Mouse (Mus musculus) olfactory bulb, adult 2 months (tissue): ENCODE data around the gene Serpina1b.

ENCODE experiments used
- CTCF ChIP-seq: fragments of 200-500 bp; IDR thresholded peaks from 2 replicates; pipeline ENCODE4 v1.5.1; 2012; ENCODE audit warnings: low read depth, mild to moderate bottlenecking, low read length, moderate library complexity; ENCODE audit not compliant: insufficient read depth
- POLR2A ChIP-seq: fragments of 200-500 bp; IDR thresholded peaks from 2 replicates; pipeline ENCODE4 v1.6.1; 2012; ENCODE audit warnings: mild to moderate bottlenecking, low read depth, low read length, moderate library complexity; ENCODE audit not compliant: insufficient read depth

DNA sequence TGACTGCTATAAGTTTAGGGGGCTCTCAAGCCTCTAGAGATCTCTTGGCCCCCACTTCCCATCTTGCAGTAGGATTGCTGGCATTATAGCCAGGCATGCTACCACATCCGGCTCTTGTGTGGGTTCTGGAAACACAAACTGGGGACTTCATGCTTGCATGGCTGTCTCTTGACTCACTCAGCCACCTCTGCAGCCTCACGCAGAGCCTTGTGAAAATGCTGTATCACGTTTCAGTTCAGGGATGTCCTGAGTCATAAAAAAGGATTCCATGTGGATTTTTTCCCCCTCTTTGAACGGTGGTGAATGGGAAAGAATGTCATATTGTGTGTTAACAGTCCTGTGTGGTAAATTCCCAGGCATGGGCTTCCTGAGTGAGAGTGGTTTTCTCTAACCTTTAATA lies 146.4 kb downstream of the Serpina1b start:
- no peak for TF ChIP-seq CTCF
- no peak for TF ChIP-seq POLR2A
